Mouse (Mus musculus) bone marrow macrophage, adult 2 months (primary cell): ENCODE results near the gene Fgfr2.

ENCODE experiments used
- CTCF ChIP-seq: IDR thresholded peaks from 2 replicates; pipeline ENCODE4 v1.5.1; 2012; ENCODE audit warnings: low read depth, mild to moderate bottlenecking, low read length, moderate library complexity
- POLR2A ChIP-seq: IDR thresholded peaks from 2 replicates; pipeline ENCODE4 v1.6.1; 2012; ENCODE audit warnings: mild to moderate bottlenecking, low read depth, low read length, borderline replicate concordance

GRCm38 (mm10) chr7:130967901-130968300 is 2155.2 kb downstream of the Fgfr2 start:
- TF ChIP-seq POLR2A (no peak), CTCF (no peak)
